Mouse (Mus musculus) gastrocnemius, postnatal 36 days (tissue): ENCODE measurements around the gene Cdyl. TPM values are rescaled to one million over a fixed set of nuclear protein-coding genes. Genes with fewer than 3 reads are reported as not detected.

Source experiments
- DNase-seq, 2 experiments: peaks; one replicate each; pipeline ENCODE4 v3.0.0; 2022
- intact Hi-C: fragments of 180-260 bp; cut with DNase I; formaldehyde crosslinking; loops from one replicate; pipeline ENCODE4 v1.15.1; 2025
- long read RNA-seq, 2 experiments: library from polyadenylated mRNA; stranded (forward); transcript quantifications; one replicate each; pipeline ENCODE4 v2.0.0; 2021
- total RNA-seq, 2 experiments: library from RNA; stranded (reverse); gene quantifications; 2 replicates each; pipeline ENCODE4 v1.2.3; 2021

Gene Cdyl
- 1 to 10 TPM; 4.2 to 5.9 TPM for total RNA-seq
- long read RNA-seq, experiment 1, partial matches to known transcripts, result 0 of 3 reads
- long read RNA-seq, experiment 1, other reads (novel, unspliced or antisense), result 3 of 3 reads
- long read RNA-seq, experiment 2, partial matches to known transcripts, result 0 of 4 reads
- long read RNA-seq, experiment 2, other reads (novel, unspliced or antisense), result 1 of 4 reads

GRCm38 (mm10) chr13:35659406-35659985, at the start of gene Cdyl:
TSS of gene Cdyl (plus strand) at chr13:35659833.
- intact Hi-C loops, result no loop called here
- DNase-seq, result no peak

- intact Hi-C loops, result no loop called here
- no peak for DNase-seq
Observed at GRCm38 (mm10) chr13:35610718-35611117, 48.9 kb upstream of the Cdyl start.

GRCm38 (mm10) chr13:35612506-35612905, 47.1 kb upstream of the Cdyl start:
- intact Hi-C loops, result no loop called here
- DNase-seq, result no peak

- DNase-seq, result no peak
- intact Hi-C loops, result no loop called here
Observed at GRCm38 (mm10) chr13:35614832-35615479, 44.7 kb upstream of the Cdyl start.

GRCm38 (mm10) chr13:35616524-35617099, 43.0 kb upstream of the Cdyl start:
- no peak for DNase-seq
- intact Hi-C loops, result no loop called here

- intact Hi-C loops, result no loop called here
- no peak for DNase-seq
Observed at GRCm38 (mm10) chr13:35619356-35619755, 40.3 kb upstream of the Cdyl start.

- intact Hi-C loops, result no loop called here
- DNase-seq, result no peak
Observed at GRCm38 (mm10) chr13:35620756-35621155, 38.9 kb upstream of the Cdyl start.

GRCm38 (mm10) chr13:35624831-35625230, 34.8 kb upstream of the Cdyl start:
- intact Hi-C loops, result no loop called here
- no peak for DNase-seq

- intact Hi-C loops, result no loop called here
- DNase-seq, result no peak
Observed at GRCm38 (mm10) chr13:35625556-35625955, 34.1 kb upstream of the Cdyl start.

GRCm38 (mm10) chr13:35627319-35627718, 32.3 kb upstream of the Cdyl start:
- intact Hi-C loops, result no loop called here
- DNase-seq, result no peak

- intact Hi-C loops, result no loop called here
- DNase-seq, result no peak
Observed at GRCm38 (mm10) chr13:35647132-35647823, 12.4 kb upstream of the Cdyl start.

- intact Hi-C loops, result no loop called here
- DNase-seq, result no peak
Observed at GRCm38 (mm10) chr13:35650284-35650872, 9.3 kb upstream of the Cdyl start.

GRCm38 (mm10) chr13:35652851-35653250, 6.8 kb upstream of the Cdyl start:
- intact Hi-C loops, result no loop called here

GRCm38 (mm10) chr13:35656853-35657252, 2.8 kb upstream of the Cdyl start:
- DNase-seq, result no peak
- intact Hi-C loops, result no loop called here

More at GRCm38 (mm10) chr13:35652851-35653250, 6.8 kb upstream of the Cdyl start:
- DNase-seq, result no peak

- intact Hi-C loops, result no loop called here
- no peak for DNase-seq
Observed at GRCm38 (mm10) chr13:35665456-35665855, 5.8 kb downstream of the Cdyl start.

GRCm38 (mm10) chr13:35669910-35670469, 10.4 kb downstream of the Cdyl start:
- intact Hi-C loops, result no loop called here
- DNase-seq, result no peak

GRCm38 (mm10) chr13:35670875-35671274, 11.2 kb downstream of the Cdyl start:
- DNase-seq, result no peak

GRCm38 (mm10) chr13:35676921-35677320, 17.3 kb downstream of the Cdyl start:
- DNase-seq, result no peak
- intact Hi-C loops, result no loop called here

More at GRCm38 (mm10) chr13:35670875-35671274, 11.2 kb downstream of the Cdyl start:
- intact Hi-C loops, result no loop called here

- no peak for DNase-seq
- intact Hi-C loops, result loop anchor here (1.0 kb wide), 1 partner anchor 41 kb away; no protein-coding TSS in a partner anchor
Observed at GRCm38 (mm10) chr13:35677433-35678051, 17.9 kb downstream of the Cdyl start.

- no peak for DNase-seq
- intact Hi-C loops, result loop anchor here (1.0 kb wide), 1 partner anchor 42 kb away; no protein-coding TSS in a partner anchor
Observed at GRCm38 (mm10) chr13:35678691-35679090, 19.1 kb downstream of the Cdyl start.
